7 mouse cellular contexts compared by ENCODE assay signal in genomic region chr4:71130946-71131669, GRCm38 (mm10).
DNase-seq lines count a peak whose midpoint lies in the region; ATAC-seq lines count a peak whose summit lies in the region.

No protein-coding gene starts in this region.

- no peak overlapping the region for H3K4me2 ChIP-seq in hindbrain, embryonic 16.5 days (ENCODE audit: low read length)
- no peak overlapping the region for H3K4me2 ChIP-seq in midbrain, embryonic 12.5 days (replicated peaks)

- intact Hi-C loops in heart, postnatal 25 days (cut with DNase I): no loop called here

- 25% methylated on average over 7 of the region's 7 CpGs for WGBS in hindbrain, embryonic 16.5 days
- WGBS in midbrain, embryonic 12.5 days: 42% methylated on average over 7 of the region's 7 CpGs

- H3K9me3 ChIP-seq in hindbrain, embryonic 16.5 days (ENCODE audit: control insufficient read depth, low read length): no peaks in the 10 kb centered on the region
- H3K9me3 ChIP-seq in midbrain, embryonic 12.5 days: no peaks in the 10 kb centered on the region

- peak; percentile 71 for DNase-seq in brain, adult 2 months (ENCODE audit: low read depth, low spot score)
- peak; percentile 85 for DNase-seq in embryo, embryonic 10.5 days (ENCODE audit: low spot score)
- no peak for DNase-seq in heart, postnatal 25 days (ENCODE audit: low spot score)
- no peak for DNase-seq in T-cell, adult 2 months (ENCODE audit: low spot score)
- DNase-seq in adrenal gland, postnatal 14 days: no peak

- H3K27ac ChIP-seq in hindbrain, embryonic 16.5 days (ENCODE audit: low read depth, low read length): no peak overlapping the region
- no peak overlapping the region for H3K27ac ChIP-seq in midbrain, embryonic 12.5 days (replicated peaks)

- H3K36me3 ChIP-seq in hindbrain, embryonic 16.5 days (ENCODE audit: control insufficient read depth, insufficient read depth, low read length): no peaks in the 10 kb centered on the region
- no peaks in the 10 kb centered on the region for H3K36me3 ChIP-seq in midbrain, embryonic 12.5 days

- H3K9ac ChIP-seq in hindbrain, embryonic 16.5 days (ENCODE audit: low read depth, low read length): no peak overlapping the region
- no peak overlapping the region for H3K9ac ChIP-seq in midbrain, embryonic 12.5 days (replicated peaks)

- ATAC-seq in hindbrain, embryonic 16.5 days: peak; percentile 84
- ATAC-seq in midbrain, embryonic 12.5 days (ENCODE audit: low FRiP score, low read depth): peak; percentile 91

- no peaks in the 10 kb centered on the region for H3K4me1 ChIP-seq in hindbrain, embryonic 16.5 days (ENCODE audit: control insufficient read depth, insufficient read depth, low read depth, low read length)
- H3K4me1 ChIP-seq in midbrain, embryonic 12.5 days: 0 out of 2 replicates have a peak, but pooled peaks cover 3% of the 10 kb centered on the region

- H3K27me3 ChIP-seq in hindbrain, embryonic 16.5 days (replicated peaks; ENCODE audit: control insufficient read depth, insufficient read depth, low read length): no peaks in the 10 kb centered on the region
- no peaks in the 10 kb centered on the region for H3K27me3 ChIP-seq in midbrain, embryonic 12.5 days

- H3K4me3 ChIP-seq in hindbrain, embryonic 16.5 days (ENCODE audit: low read length): no peak overlapping the region
- H3K4me3 ChIP-seq in midbrain, embryonic 12.5 days: no peak overlapping the region

Comparison
In these comparisons a context has a peak if more than half of its experiments do, and no peak if none do; other contexts are left out.
1. DNase-seq: peak in brain, adult 2 months (single experiment) and embryo, embryonic 10.5 days (single experiment); none in heart, postnatal 25 days (single experiment), T-cell, adult 2 months (single experiment) and adrenal gland, postnatal 14 days (single experiment).